Mouse (Mus musculus): ENCODE data around the gene Tmem229a. TPM values are rescaled to one million over a fixed set of nuclear protein-coding genes. Genes with fewer than 3 reads are reported as not detected.

Tmem229a gene
- total RNA-seq (2021), result 10 to 100 TPM; 41.5 to 46.7 TPM

DNA sequence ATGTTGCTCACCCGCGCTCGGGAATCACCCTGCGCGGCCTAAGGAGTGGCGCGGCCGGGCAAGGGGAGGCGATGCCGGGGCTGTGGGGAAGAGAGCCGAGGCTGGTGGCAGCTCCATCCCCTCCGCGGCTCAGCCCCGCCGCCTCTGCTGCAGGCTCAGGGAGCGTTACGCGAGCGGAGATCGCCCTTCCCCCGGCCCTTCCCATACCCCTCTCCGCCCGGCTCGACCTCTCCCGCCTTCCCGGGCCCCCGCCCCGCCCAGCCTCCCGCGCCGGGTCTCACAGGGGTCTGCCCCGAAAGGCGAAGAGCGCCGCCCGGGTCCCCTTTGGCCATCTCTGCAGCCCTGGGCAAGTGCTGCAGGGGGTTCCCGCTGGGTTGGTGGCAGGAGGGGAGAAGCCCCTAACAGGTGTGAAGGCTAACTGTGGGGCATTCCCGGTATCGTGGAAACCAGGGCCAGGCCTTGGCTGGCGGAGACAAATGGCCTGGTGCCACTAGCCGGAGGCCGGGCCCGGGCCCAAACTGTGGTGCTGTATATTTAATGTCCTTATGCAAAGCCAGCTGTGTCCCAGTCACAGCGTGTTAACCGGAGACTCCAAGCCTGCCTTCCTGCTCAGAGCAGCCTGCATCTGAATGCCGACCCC is at the start of gene Tmem229a:
Gene Tmem229a (minus strand): TSS at position 352 of the 640 bp plus-strand sequence.
- peak; percentile 72 to 76 for DNase-seq (ENCODE audit: low spot score in 2 of 2)
- intact Hi-C loops (cut with DNase I), result loop anchor here (10.0 kb wide), 1 partner anchor 291 kb away; the partner anchor contains the start of gene Wasl

DNA sequence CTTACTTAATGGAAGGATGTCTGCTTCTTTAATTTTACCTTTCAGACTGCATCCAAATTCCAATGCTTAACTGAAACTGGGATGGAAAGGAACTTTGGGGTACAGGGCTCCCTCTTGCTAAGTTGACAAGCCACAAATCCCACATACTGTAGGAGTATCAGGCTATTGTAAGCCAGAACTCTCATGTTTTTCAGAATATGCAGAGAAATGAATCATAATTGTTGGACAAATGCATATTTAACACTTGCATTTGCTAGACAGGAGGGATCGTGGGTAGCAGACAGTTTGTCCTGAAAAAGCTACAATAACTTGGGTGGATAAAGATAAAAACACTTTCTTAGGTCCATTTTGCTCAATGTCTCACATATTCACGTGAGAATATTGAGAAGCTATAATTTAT is 37.7 kb upstream of the Tmem229a start:
- intact Hi-C loops (cut with DNase I), result no loop called here
- DNase-seq (ENCODE audit: low spot score in 2 of 2), result no peak

DNA sequence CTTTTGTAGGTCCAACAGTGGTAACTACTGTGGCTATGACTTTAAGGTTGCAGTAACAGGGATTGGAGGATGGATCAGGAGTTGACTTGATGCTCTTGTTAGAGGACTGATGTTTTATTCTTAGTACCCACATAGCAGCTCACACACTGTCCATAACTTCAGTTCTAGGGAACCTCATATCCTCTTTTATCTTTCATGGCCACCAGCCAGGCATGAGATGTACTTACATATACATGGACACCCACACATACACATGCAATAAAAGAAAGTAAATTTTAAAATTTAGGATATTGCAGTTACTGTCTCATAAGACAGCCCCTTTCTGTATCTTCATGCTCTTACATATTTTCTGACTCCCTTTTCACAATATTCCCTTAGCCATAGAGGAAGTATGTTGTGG is 33.7 kb upstream of the Tmem229a start:
- intact Hi-C loops (cut with DNase I), result no loop called here
- DNase-seq (ENCODE audit: low spot score in 2 of 2), result no peak

DNA sequence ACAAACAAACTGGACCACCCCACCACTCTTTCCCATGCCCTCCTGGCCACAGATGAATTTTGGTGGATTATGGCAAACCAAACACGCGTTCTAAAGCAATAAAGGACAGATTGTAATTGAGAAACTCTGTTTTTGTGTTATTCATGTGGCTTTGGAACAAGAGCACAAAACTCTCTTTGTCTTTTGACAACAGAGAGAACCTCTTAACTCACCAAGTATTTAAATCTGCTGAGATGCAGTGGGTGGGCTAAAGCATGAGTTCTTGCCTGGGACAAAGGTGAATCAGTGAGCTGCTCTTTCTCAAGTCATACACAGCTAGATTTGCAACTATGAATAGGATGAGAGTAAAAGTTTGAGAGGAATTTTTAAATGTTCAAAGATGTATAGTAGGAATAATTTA is 20.1 kb upstream of the Tmem229a start:
- intact Hi-C loops (cut with DNase I), result no loop called here
- DNase-seq (ENCODE audit: low spot score in 2 of 2), result no peak

DNA sequence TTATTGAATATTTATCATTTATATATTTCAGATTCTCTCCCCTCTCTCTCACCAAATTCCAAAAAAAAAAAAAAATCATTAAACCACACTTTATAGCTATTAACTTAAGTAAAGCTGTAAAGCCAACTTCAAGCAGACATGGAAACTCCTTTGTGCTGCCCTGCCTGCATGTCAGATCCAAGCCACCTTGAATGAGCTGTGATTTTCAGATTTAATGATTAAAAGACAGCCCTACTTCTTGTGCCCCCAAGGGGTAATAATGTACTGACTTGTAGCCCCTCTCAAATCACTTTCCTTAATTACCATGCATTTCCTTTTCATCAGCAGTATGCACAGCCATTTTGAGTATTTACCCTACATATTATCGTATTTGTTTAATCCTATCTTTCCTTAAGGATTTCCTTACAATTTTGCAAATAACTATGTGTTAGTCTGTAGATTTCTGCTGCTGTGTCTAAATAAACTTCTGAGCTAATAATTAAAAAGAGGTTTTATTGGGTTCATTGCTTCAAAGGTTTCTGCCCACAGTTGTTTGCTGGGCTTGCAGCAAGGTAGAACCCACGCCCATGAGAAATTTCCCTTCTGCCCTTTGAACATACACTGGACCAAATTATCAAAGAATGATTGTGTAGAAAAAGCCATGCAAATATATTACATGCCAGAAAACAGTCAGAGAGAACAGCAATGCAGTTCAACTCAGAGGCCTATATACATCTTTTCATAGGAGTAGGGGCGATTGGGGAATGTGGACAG is 12.6 kb upstream of the Tmem229a start:
- intact Hi-C loops (cut with DNase I), result no loop called here
- DNase-seq (ENCODE audit: low spot score in 2 of 2), result no peak

DNA sequence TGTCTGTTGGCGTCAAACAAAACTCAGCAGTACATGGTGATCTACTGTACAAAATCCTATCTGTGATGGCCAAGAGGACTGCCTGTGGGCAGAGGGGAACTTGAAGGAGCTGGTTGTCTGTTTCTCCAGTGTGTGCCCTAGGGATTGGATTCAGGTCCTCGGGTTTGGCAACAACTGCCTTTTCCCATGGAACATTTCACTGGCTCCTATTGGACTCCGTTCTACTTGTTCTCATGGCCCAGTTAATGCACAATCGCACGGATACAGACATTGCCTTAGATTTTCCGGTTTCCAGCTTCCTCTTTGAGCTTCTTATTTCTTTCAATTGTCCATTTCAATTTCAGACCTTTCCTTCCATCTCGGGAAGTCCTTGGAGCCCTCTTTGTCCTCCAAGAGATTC is 11.6 kb upstream of the Tmem229a start:
- intact Hi-C loops (cut with DNase I), result no loop called here
- DNase-seq (ENCODE audit: low spot score in 2 of 2), result no peak

DNA sequence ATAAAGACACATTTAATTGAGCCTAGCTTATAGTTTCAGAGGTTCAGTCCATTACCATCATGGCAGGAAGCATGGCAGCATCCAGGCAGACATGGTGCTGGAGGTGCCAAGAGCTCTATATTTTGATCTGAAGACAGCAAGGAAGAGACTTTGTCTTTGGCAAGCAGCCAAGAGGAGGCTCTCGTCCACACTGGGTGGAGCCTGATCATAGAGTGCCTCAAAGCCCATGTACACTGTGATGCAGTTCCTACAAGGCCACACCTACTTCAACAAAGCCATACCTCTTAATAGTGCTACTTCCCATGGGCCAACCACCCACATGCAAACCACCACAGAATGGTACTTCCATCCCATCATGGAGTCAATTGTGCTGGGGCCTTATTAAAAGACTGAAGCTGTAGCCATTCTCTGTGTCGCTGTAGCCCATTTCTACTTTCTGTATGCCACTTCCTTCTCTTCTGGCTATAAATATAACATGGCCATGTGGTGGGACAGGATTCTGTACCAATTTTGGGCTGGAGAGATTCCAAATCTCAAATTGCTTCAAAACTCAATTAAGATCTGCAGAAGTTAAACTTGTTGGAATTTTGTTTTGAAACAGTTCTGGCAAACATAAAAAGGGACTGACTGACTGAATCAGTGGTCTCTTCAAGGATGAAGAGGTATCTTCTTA is 10.0 kb upstream of the Tmem229a start:
- intact Hi-C loops (cut with DNase I), result no loop called here

DNA sequence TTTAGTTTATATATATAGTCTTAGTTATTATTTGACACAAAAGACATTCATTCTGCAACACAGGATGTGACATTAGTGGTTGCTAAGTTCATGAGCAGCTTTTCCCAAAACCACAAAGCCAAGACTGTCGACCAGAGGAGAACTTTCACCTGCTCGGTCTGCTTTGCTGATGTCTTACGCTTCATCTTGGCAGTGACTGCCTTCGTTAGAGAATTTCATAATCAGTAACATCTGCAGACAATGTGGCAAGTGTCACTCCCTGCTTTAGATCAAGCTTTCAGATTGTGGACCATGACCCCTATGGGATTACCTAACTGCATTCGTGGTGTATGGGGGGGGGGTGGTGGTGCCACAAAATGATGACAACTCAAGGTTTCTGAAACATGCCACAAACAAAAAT is 7.7 kb upstream of the Tmem229a start:
- intact Hi-C loops (cut with DNase I), result no loop called here
- no peak for DNase-seq (ENCODE audit: low spot score in 2 of 2)

More for the DNA sequence above, 10.0 kb upstream of the Tmem229a start:
- DNase-seq (ENCODE audit: low spot score in 2 of 2), result no peak

DNA sequence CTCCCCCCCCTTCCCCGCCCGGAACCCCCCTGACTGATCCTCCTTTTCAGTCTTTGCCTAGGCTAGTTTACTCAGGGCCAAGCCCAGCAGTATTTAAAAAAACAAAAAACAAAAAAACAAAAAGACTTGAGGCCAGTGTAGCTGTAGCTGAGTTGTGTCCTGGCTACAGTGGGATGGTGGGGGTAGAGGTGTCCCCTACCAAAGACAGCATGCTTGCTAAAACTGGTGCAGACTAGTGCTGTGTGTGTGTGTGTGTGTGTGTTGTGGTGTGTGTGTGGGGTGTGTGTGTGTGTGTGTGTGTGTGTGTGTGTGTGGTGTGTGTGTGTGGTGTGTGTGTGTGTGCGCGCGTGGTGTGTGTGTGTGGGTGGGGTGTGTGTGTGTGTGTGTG is 483 bp upstream of the Tmem229a start:
- intact Hi-C loops (cut with DNase I), result loop anchor here (10.0 kb wide), 1 partner anchor 292 kb away; the partner anchor contains the start of gene Wasl
- no peak for DNase-seq (ENCODE audit: low spot score in 2 of 2)

DNA sequence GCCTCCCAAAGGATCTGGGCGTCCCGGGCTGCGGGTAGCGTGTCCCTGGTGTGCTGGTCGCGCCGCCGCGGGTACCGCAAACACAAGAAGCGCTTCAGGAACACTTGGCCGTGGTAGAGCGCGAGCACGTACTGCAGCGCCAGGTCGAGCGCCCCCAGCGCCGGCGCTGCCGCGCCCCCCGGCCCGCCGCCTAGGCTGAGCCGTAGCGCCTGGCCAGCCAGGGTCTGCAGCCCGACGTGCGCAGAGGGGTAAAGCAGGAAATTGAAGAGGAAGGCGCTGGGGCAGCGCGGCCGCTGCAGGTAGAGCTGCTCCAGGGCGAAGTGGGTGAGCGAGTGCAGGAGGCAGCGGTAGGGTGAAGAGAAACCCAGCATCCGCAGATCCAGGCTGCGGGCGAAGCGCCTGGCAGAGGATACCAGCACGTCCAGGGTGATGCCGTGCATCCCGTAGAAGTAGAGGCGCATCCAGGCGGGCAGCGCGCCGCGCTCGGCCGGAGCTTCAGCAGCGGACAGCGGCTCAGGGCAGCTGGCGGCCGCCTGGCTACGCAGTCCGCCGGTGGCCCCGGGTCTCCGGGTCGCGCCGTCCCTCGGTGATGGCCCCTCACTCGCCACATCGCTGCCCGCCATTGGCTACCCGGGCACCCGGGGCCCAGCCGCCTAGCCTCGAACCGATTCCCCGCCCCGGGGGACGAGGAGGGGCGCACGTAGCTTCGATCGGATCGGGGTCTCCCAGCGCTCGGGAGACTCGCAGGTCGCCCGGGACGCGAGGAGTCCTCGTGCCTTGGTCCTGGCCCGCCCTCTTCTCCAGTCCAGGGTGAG is 759 bp downstream of the Tmem229a start:
- intact Hi-C loops (cut with DNase I), result loop anchor here (10.0 kb wide), 1 partner anchor 291 kb away; the partner anchor contains the start of gene Wasl
- peak; percentile 73 to 77 for DNase-seq (ENCODE audit: low spot score in 2 of 2)

DNA sequence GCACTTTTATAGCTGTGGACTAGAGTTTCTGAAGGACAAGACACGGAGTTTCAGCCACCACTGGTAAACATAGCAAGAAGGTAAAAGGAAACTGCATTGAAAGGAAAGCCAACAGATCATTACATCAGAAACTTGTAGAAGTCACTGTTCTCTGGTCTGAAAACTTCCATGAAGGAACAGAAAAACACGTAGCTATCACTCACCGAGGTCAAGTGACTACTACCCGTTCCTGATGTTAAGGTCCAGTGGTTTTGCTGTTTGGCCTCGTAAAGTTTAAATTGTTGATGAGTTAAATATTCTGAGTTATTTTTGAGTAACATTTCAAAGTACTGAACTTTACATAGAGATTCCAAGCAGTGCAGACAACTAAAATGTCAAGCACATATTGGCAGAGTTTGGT is 2.0 kb downstream of the Tmem229a start:
- no peak for DNase-seq (ENCODE audit: low spot score in 2 of 2)
- intact Hi-C loops (cut with DNase I), result loop anchor here (10.0 kb wide), 1 partner anchor 289 kb away; the partner anchor contains the start of gene Wasl

DNA sequence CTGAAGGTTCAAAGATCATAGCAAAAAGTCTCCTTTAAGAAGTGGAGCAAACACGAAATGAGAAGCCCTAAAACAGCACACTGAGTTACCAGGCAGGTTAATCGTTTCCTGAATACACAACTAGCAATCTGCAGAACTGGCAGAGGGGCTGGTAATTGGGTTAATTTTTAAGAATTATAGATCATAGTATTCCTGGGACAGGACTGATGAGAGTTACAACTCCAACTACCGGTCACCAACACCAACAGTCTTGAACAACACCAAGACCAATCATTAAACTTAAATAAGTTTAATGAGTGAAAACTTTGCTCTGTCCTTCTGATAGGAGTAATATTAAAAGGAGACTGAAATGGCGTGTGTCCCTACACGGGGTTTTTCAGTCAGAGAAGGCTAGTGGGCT is 3.8 kb downstream of the Tmem229a start:
- intact Hi-C loops (cut with DNase I), result loop anchor here (10.0 kb wide), 1 partner anchor 288 kb away; the partner anchor contains the start of gene Wasl
- no peak for DNase-seq (ENCODE audit: low spot score in 2 of 2)

DNA sequence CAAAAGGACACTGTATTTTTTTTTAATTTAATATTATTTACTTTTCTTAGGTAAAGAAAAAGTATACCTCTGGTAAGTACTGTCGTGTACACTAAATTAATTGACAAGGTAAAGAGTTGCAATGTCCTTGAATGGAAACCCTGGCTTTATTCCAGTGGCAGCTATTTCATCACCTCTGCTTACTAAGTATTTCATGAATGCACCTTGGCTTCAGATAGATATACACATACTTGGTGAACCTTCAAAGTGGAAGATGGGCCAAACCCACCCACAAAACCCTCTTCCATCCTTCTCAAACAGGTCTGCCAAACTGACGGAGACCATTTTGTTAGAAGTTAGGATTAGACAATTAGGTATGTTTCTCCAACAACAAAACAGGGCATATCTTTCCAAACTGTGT is 5.4 kb downstream of the Tmem229a start:
- intact Hi-C loops (cut with DNase I), result loop anchor here (10.0 kb wide), 1 partner anchor 286 kb away; the partner anchor contains the start of gene Wasl
- no peak for DNase-seq (ENCODE audit: low spot score in 2 of 2)

DNA sequence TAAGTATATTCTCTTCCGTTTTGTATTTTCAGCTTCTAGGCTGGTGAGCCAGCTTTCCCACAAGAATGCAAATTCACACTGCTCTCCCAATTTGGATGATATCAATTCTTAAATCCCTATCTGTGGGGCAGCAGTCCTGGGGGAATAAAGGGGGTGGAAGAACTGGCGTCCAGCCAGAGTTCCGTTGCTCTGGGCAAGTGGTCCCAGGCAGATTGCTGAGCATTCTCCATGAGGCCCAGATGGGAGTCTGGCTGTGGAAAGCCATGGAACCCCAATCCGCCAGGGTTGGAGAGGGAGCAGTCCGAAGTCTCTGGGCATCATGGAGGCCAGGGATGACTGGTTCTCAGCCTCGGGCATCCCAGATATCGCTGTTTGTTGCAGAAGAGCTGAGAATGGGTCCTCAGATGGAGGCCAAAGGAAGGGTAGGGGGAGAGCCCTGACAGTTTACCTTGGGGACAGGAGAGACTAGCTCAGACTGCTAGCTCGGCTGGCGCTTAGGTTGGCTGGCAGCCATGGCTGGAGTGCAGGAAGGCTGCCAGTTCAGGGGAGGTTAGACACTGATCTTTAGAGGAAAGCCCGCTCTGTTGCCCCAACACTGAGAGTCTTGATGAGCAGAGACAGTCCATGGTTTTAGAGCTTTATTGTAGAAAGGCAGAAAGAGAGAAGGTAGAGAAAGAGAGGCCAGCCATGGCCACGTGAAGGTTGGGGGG is 30.9 kb downstream of the Tmem229a start:
- intact Hi-C loops (cut with DNase I), result no loop called here
- no peak for DNase-seq (ENCODE audit: low spot score in 2 of 2)

DNA sequence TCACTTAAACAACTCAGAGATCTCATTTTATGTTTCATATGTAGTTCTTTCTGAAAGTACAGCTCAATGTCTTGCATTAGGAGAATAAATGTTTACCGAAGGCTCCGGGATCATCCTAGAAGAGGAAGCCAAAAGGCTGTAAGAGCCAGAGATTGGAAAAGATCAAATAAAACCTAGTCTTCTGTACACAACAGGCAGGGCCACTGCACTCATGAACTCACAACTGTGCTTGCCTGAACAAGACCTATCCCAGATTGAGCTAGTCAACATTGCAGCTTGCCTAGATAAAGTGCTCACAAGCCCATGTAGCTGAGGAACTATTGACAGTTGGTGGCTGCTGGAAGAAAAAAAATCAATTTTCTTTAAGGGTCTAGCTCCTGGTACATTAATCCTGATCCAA is 42.5 kb downstream of the Tmem229a start:
- intact Hi-C loops (cut with DNase I), result no loop called here
- DNase-seq (ENCODE audit: low spot score in 2 of 2), result no peak

DNA sequence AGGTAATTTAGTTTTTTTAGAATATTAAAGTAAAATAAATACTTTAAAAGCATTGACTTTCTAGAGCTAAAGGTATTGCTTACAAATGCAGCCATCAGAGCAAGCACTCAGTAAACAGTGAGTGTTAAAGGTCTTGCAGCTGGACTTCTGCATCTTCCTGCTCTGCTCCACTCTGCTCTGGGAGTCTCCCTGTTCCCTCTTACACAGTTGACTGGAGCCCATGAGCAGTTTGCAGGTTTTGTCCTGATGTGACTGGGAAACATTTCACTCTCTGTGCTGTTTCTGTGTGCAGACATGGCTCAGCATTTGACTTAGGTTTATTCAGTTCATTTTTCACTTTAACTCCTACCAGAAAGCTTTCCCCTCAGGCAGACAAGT is 45.4 kb downstream of the Tmem229a start:
- intact Hi-C loops (cut with DNase I), result no loop called here
- no peak for DNase-seq (ENCODE audit: low spot score in 2 of 2)

DNA sequence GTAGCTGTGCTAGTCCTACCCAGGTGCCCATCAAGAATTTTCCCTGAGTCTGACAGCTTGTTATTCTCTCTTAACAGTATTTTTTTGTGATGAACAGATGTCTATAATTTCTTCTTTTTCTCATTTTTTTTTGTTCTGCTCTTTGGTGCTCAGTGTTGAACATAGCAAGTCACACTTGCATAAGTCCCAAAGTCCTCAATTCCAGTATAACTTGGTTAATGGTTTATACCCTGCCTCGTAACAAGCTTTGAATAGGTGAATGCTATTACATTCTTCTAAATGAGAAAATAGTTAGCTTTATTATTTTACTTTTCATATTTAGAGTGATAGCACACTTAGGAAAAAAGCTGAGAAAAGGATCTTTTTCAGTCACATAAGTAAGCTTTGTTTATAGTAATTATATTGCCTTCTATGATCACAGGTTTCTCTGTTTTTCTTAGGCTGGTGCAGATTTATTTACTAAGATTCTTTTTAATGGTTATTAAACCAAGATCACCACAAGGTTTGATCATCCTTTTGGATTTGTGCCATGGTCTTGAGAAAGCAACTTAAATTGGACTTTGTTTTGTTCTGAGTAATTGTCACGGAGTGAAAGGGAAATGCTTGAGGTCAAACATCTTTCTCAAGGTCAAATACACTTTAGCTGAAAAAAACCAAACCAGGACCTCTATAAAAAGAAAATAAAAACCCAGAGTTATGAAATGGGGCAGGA is 45.9 kb downstream of the Tmem229a start:
- intact Hi-C loops (cut with DNase I), result no loop called here
- DNase-seq (ENCODE audit: low spot score in 2 of 2), result no peak

DNA sequence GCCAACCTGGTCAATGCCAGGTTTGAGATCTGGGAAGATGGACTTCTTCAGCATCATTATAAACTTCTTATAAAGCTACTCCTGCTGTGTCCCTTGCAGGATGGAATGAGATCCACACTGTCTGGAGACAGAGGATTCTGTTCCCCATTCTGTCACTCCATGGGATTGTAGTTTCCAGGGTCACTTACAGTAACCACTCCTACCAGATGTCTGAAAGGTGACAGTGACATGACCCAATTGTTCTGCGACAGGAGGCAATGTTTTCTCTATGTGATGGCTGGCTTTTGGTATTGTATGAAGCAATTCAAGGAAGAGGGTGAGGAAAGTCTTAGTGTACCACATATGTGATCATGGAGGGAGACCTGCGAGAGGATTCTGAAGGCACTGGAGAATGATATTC is 48.3 kb downstream of the Tmem229a start:
- no peak for DNase-seq (ENCODE audit: low spot score in 2 of 2)
- intact Hi-C loops (cut with DNase I), result no loop called here

Measured in left cerebral cortex, postnatal 36 days (tissue).